In the genomic region with DNA sequence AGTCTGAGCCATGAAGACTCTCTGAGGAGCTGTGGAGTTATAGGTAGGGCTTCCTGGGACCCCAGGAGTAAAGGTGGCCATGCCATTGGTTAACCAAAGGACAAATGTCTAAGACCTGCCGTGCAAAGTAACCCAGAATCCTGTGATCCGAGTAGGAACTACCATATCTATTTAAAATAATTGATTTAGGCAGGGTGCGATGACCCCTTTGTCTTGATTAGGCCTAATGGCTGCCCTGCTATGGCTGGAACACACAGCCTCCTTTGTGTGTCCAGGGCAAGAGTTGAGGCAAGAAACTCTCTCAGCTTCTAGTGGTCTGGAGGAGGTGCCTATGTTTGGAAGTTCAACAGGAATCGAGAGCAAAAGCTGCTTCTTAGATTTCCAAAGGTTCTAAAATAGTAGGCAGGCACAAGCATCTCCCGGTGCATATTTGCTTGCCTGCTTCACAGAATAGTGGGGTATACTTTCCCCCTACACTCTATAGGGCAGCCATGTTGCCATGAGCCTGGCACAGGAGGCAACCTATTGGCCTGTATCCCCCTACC, we compare ENCODE assay signal across 25 mouse cellular contexts. TPM values are rescaled to one million over a fixed set of nuclear protein-coding genes. Genes with fewer than 3 reads are reported as not detected.
DNase-seq lines count a peak whose midpoint lies in the region; ATAC-seq and TF ChIP-seq lines count a peak whose summit lies in the region.
"Had no signal": no experiment of that assay in that cellular context is flagged by ENCODE, and none has a peak within 500 bp of the region (broad histone marks: within the 10 kb centered on the region; RNA-seq: fewer than 3 reads in every experiment).

No protein-coding gene starts in this region.

- H3K27ac ChIP-seq in left cerebral cortex, adult 2 months: peak overlapping the region; percentile 95
- H3K27ac ChIP-seq: embryonic facial prominence, embryonic 10.5 days; embryonic facial prominence, embryonic 13.5 days; forebrain, embryonic 12.5 days; forebrain, embryonic 15.5 days; hindbrain, embryonic 12.5 days; hindbrain, embryonic 15.5 days had no signal

- no peak overlapping the region for H3K4me3 ChIP-seq in left cerebral cortex, adult 2 months
- H3K4me3 ChIP-seq: embryonic facial prominence, embryonic 10.5 days; embryonic facial prominence, embryonic 13.5 days; erythroblast, embryonic 14.5 days; forebrain, embryonic 12.5 days; forebrain, embryonic 15.5 days; hindbrain, embryonic 12.5 days; hindbrain, embryonic 15.5 days had no signal

- intact Hi-C loops in left cerebral cortex, adult 2 months (cut with DNase I): loop anchor here (2.0 to 10.0 kb wide), 2 partner anchors 15 to 251 kb away; a partner anchor contains a TSS
- intact Hi-C loops in left cerebral cortex, postnatal 4 days (cut with DNase I): no loop called here

- DNase-seq in frontal cortex, postnatal 14 days (ENCODE audit: low spot score in 2 of 2): no peak
- no peak for DNase-seq in left cerebral cortex, adult 2 months (ENCODE audit: extremely low spot score in 1 of 2, low spot score in 2 of 2)
- DNase-seq in left cerebral cortex, postnatal 4 days: no peak
- DNase-seq in brain, adult 2 months (ENCODE audit: low read depth, low spot score): peak; percentile 63
- DNase-seq in retina, postnatal 1 day: peak; percentile 78
- DNase-seq in kidney, postnatal 25 days: no peak
- DNase-seq: adrenal gland, postnatal 10 days; adrenal gland, postnatal 36 days; cerebellum, adult 11 months; cerebellum, adult 2 months; cerebellum, adult 9-11 months; cerebellum, postnatal 25 days; embryo, embryonic 11 days; gastrocnemius, postnatal 25 days had no signal

- peak; percentile 38; the same call in 1 of the 2 replicates for ATAC-seq in frontal cortex, adult (ENCODE audit: low TSS enrichment)
- ATAC-seq: activated CD4-positive, CD25-positive, alpha-beta regulatory T cell, adult 4 months; forebrain, embryonic 15.5 days had no signal

- TF ChIP-seq CTCF in left cerebral cortex, adult 2 months (IDR thresholded peaks at IDR 0.05): no peak

RNA-seq across cellular contexts. Expression of a gene that starts 24.7 kb away (rescaled TPM):
- total RNA-seq in left cerebral cortex, adult 2 months (2021): 10 to 100 TPM; 52.6 to 53.0 TPM
- total RNA-seq in left cerebral cortex, postnatal 4 days (2021): 10 to 100 TPM; 12.3 to 14.3 TPM

RNA-seq across cellular contexts. Expression of a gene that starts 45.8 kb away (rescaled TPM):
- total RNA-seq in left cerebral cortex, adult 2 months (2021): 10 to 100 TPM; 54.0 to 55.3 TPM
- 10 to 100 TPM; 44.5 to 48.4 TPM for total RNA-seq in left cerebral cortex, postnatal 4 days (2021)

RNA-seq across cellular contexts. Expression of a gene that starts 59.4 kb away (rescaled TPM):
- total RNA-seq in left cerebral cortex, adult 2 months (2021): not detected
- total RNA-seq in left cerebral cortex, postnatal 4 days (2021): under 1 TPM in 1 of 2 experiments, not detected in 1; 0.10 TPM
- total RNA-seq: adrenal gland, postnatal 36 days; gastrocnemius, adult 8-10 months; gastrocnemius, postnatal 25 days; heart, adult 8-10 months had no signal

Comparison
In these comparisons a context has a peak if more than half of its experiments do, and no peak if none do; other contexts are left out.
1. DNase-seq: peak in brain, adult 2 months (single experiment) and retina, postnatal 1 day (single experiment); none in frontal cortex, postnatal 14 days (0 of 2), left cerebral cortex, adult 2 months (0 of 2), left cerebral cortex, postnatal 4 days (single experiment) and kidney, postnatal 25 days (0 of 2).